Mouse (Mus musculus) kidney, postnatal 25 days (tissue): ENCODE results near the gene Git2.

Experiments
- DNase-seq, 2 experiments: peaks; one replicate each; pipeline ENCODE4 v3.0.0; 2021; ENCODE audit warnings: mixed read lengths in 2 of 2

The Git2 gene

DNA sequence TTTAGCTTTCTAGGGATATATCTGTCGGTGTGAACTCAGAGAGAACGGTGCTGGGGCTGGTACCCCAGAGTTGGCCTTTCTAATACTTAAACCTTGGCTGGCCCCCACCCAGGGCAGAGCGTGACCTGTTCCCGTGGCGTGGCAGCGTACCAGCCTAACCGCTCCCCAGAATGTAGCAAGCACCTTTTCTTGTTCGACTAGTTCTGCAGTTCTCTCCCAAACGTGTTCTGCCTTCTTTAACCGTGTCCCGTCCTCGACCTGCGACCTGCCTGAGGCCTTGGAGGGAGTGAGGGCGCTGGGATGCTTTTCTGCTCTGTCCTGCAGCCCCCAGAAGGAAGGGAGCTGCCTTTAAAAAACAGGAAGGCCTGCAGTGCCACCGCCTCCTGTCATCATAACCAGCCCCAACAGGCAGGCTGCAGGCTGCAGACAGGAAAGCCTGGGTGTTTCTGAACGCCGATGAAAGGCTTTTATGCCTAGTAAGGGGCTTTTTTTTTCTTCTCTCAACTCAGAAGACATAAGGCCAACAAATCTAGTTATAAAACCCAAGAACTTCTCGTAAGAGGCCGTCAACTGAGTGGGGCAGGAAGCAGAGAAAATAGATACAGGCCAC is 94.5 kb downstream of the Git2 start:
- DNase-seq = no peak

DNA sequence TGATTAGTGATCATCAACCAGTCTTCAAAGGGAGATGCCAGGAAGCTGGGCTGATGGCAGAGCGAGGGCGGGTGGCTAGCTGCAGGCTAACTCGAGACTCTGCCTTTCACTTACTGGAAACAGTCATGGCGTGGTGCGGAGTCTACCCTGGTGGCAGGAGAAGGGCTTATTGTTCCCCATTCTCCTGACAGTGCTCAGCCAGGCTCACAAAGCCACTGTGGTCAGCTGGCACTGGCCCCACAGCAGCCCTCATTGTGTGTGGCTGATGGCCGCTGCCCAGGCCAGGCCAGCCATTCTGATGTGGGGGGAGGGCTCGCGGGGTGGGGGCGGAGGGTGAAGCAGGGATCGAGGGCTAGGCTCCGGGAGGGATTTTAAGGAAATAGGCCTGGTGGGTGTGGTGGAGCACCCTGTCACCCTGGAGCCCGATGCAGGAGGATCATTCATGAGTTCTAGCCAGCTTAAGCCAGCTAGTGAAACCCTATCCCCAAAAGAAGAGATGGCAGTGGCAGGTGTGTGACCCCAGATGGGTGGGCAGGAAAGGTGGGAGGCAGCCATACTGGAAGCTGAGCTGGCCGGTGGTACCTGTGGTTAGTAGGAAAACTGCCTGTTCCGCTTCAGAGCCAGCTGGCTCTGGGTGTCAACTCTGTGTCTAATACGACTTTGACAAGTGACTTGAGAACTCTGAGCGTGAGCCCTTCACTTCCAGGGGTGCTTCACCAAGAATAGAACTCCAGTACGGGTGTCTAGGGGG is 95.3 kb downstream of the Git2 start:
- DNase-seq = no peak
